Mouse (Mus musculus) E14TG2a.4 (cell line): ENCODE measurements around the gene Cd63.

Source experiments
- CTCF ChIP-seq: conservative IDR thresholded peaks from 2 replicates; pipeline ENCODE4 v1.5.1; 2014; ENCODE audit warnings: low read length
- POU5F1 ChIP-seq: IDR thresholded peaks from 2 replicates; pipeline ENCODE4 v1.6.1; 2014; ENCODE audit warnings: low read length, borderline replicate concordance

DNA sequence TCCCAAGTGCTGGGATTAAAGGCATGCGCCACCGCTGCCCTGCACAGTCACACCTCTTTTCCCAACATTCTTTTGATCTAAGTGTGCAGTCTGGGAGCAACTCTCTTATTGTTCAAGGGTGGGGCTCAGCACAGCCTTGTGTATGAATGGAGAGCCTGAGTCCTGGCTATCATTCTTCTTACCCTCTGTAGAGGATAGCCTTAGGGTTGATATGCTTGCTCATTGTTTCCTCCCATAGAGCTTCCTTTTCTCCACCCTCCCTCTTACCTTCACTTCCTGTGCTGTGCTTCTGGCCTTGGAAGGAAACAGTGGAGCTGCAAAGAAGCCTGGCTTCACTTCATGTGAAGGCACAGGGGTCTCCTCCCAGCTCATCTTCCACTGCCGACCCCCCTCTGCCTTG lies at the start of gene Cd63:
- TF ChIP-seq CTCF = no peak
- no peak for TF ChIP-seq POU5F1
